Mouse (Mus musculus) ES-E14 (cell line): ENCODE results near the gene Ube3b. TPM values are rescaled to one million over a fixed set of nuclear protein-coding genes. Genes with fewer than 3 reads are reported as not detected.

ENCODE experiments used
- DNase-seq: peaks from one replicate; pipeline ENCODE4 v3.0.0-alpha.2; 2013; ENCODE audit warnings: low read depth, low spot score
- H3K27ac ChIP-seq: 2 replicates; pipeline ENCODE4 v1.5.1; 2012; ENCODE audit warnings: low read depth, mild to moderate bottlenecking, low read length, moderate library complexity, mixed read lengths; ENCODE audit not compliant: poor library complexity, insufficient read depth, severe bottlenecking
- H3K36me3 ChIP-seq: 2 replicates; pipeline ENCODE4 v1.6.1; 2012; ENCODE audit warnings: mild to moderate bottlenecking, low read length, moderate library complexity, mixed read lengths; ENCODE audit not compliant: control insufficient read depth, poor library complexity, insufficient read depth, severe bottlenecking
- H3K4me1 ChIP-seq, 2 experiments: fragments of 150-350 bp in 1 of 2; sonication (generic) in 1 of 2; 2 replicates each; pipeline ENCODE4 v1.6.1; 2012; ENCODE audit warnings: low read length in 2 of 2, mild to moderate bottlenecking in 1 of 2, mixed read lengths in 1 of 2; ENCODE audit not compliant: control insufficient read depth in 2 of 2, insufficient read depth in 2 of 2, poor library complexity in 1 of 2
- H3K4me3 ChIP-seq, 2 experiments: fragments of 150-350 bp in 1 of 2; sonication (generic) in 1 of 2; 2 replicates each; pipeline ENCODE4 v1.5.1; 2012; ENCODE audit warnings: low read length in 2 of 2, low read depth in 1 of 2, mild to moderate bottlenecking in 1 of 2, mixed read lengths in 1 of 2; ENCODE audit not compliant: insufficient read depth in 1 of 2, poor library complexity in 1 of 2, severe bottlenecking in 1 of 2
- H3K9ac ChIP-seq: 2 replicates; pipeline ENCODE4 v1.6.1; 2012; ENCODE audit warnings: low read depth, mild to moderate bottlenecking, low read length, mixed read lengths; ENCODE audit not compliant: poor library complexity, insufficient read depth, severe bottlenecking
- H3K9me3 ChIP-seq: fragments of 150-350 bp; sonication (generic); 2 replicates; pipeline ENCODE4 v1.6.1; 2012; ENCODE audit warnings: low read depth, mild to moderate bottlenecking, low read length; ENCODE audit not compliant: control insufficient read depth, insufficient read depth
- CHD2 ChIP-seq: IDR thresholded peaks from 2 replicates; pipeline ENCODE4 v1.6.1; 2014; ENCODE audit warnings: mild to moderate bottlenecking, low read depth, low read length, inconsistent platforms
- HCFC1 ChIP-seq: IDR thresholded peaks from 2 replicates; pipeline ENCODE4 v1.6.1; 2012; ENCODE audit warnings: low read length, inconsistent platforms, borderline replicate concordance; ENCODE audit not compliant: insufficient read depth
- MAFK ChIP-seq: IDR thresholded peaks from 2 replicates; pipeline ENCODE4 v1.6.1; 2014; ENCODE audit warnings: mild to moderate bottlenecking, low read depth, low read length, inconsistent platforms; ENCODE audit not compliant: insufficient read depth
- ZC3H11A ChIP-seq: IDR thresholded peaks from 2 replicates; pipeline ENCODE4 v1.6.1; 2012; ENCODE audit warnings: low read depth, mild to moderate bottlenecking, inconsistent platforms, low read length, borderline replicate concordance
- ZNF384 ChIP-seq: IDR thresholded peaks from 2 replicates; pipeline ENCODE4 v1.6.1; 2012; ENCODE audit warnings: low read depth, low read length, inconsistent platforms
- in situ Hi-C, 2 experiments: fragments of 600-800 bp; cut with MboI; formaldehyde crosslinking; loops; one replicate each; pipeline ENCODE4 v1.15.1; 2025; ENCODE audit warnings: low sequenced_read_pairs in 2 of 2, inconsistent platforms in 1 of 2; ENCODE audit not compliant: unreplicated experiment in 2 of 2
- total RNA-seq: library from RNA; depleted of rRNA; stranded (reverse); fragments of 300-350 nt; gene quantifications from 2 replicates; pipeline ENCODE4 v1.2.3, GENCODE M21; 2012; rRNA removed

Ube3b gene
- total RNA-seq = 31.7 and 33.8 TPM in 2 replicates

DNA sequence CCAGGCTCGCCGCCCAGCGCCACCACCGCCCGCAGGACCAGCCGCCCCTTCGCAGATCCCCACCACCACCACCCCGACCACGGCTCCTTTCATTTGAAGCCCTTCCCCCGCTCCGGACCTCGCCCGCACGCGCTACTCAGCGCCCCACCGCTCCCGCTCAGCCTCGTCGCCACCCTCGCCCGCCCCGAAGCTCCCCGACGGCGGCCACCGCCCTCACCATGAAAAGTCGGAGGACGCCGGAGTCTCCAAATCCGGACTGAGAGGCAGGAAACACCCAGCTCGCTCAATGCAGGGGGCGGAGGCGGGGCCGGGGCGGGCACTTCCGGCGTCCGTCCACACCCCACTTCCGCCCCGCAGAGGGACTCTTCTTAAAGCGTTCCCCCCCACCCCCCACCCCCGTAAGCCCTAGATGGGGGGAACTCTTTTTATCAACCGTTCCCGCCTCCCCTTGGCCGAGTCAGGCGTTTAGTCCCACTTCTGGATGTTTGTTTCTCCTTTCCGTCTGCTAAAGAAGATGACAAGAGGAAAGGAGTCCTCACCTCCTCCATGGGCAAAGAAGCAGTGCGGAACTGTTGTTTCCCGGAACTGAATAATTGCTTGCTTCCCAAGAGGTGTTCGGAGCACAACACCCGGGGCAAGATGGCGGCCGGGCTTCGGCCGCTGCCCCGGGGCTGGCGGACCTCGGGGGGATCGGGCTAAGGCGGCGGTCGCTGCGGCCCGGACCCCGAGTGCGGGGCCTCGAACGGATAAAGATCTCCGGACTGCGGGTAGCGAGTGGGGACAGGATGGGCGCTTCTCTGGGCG is at the start of gene Ube3b, which contains the start of gene Kctd10:
Gene Ube3b (plus strand): TSS at position 399 of the 804 bp plus-strand sequence.
Gene Kctd10 (minus strand): TSS at position 300 of the 804 bp plus-strand sequence.
- Histone ChIP-seq H3K27ac (peak within 1 kb of the TSS; percentile 56), H3K9ac (peak within 1 kb of the TSS; percentile 98), H3K4me3 (peak within 1 kb of the TSS; percentile 80 to 95), H3K9me3 (no peaks in the 10 kb centered on the region), H3K36me3 (peaks cover 14% of the 10 kb centered on the region; the same call in 1 of the 2 replicates), H3K4me1 (peaks cover 2 to 16% of the 10 kb centered on the region in 2 experiments; a peak in 3 of 4 replicates)
- DNase-seq = peak; percentile 81
- in situ Hi-C loops = no loop called here
- TF ChIP-seq ZNF384 (no peak), HCFC1 (peak; percentile 68; the same call in 1 of the 2 replicates), CHD2 (no peak), ZC3H11A (no peak)

DNA sequence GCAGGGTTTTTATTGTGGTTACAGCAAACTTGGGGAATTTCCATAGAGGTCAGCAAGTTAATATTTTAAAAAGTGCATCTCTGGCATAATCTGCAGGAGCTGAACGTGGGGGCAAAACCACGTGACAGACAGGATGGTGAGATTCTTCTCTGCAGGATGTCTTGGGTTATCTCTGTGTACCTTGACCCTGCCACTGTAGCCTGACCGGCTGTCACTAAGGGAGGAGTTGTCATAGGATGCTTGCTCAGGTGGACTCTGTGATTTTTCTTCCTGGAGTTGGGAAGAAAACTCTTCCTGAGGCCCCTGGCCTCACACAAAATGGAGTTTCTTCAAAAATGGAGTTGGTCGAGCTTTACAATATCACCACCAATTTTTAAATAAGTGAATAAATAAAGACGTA is 37.4 kb upstream of the Ube3b start:
- H3K4me1 ChIP-seq = peaks cover 0 to 10% of the 10 kb centered on the region in 2 experiments; a peak in 2 of 4 replicates
- in situ Hi-C loops = no loop called here
- DNase-seq = no peak
- H3K27ac ChIP-seq = no peak overlapping the region; the same call in 1 of the 2 replicates
- no peak overlapping the region for H3K4me3 ChIP-seq
- H3K9me3 ChIP-seq = no peaks in the 10 kb centered on the region
- H3K9ac ChIP-seq = no peak overlapping the region
- H3K36me3 ChIP-seq = no peaks in the 10 kb centered on the region
- TF ChIP-seq CHD2 (no peak), HCFC1 (no peak), ZC3H11A (no peak), MAFK (no peak), ZNF384 (no peak)

- H3K9ac ChIP-seq = no peak overlapping the region
- no peaks in the 10 kb centered on the region for H3K36me3 ChIP-seq
- no peaks in the 10 kb centered on the region for H3K9me3 ChIP-seq
- in situ Hi-C loops = no loop called here
- DNase-seq = no peak
- TF ChIP-seq HCFC1 = no peak
- no peak overlapping the region for H3K27ac ChIP-seq
- no peak overlapping the region for H3K4me3 ChIP-seq
- peaks cover 0 to 9% of the 10 kb centered on the region in 2 experiments; a peak in 2 of 4 replicates for H3K4me1 ChIP-seq
Measured at GRCm38 (mm10) chr5:114343612-114344011, 36.8 kb upstream of the Ube3b start.

DNA sequence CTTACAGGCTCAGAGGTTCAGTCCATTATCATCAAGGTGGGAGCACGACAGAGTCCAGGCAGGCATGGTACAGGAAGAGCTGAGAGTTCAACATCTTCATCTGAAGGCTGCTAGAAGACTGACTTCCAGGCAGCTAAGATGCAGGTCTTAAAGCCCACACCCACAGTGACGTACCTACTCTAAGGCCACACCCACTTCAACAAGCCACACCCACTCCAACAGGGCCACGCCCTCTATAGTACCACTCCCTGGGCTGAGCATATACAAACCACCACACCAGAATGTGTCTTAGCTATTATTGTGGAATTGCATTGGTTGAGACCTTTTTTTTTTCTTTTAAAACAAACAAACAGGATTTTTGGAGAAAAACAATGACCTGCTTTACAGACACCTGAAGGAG is 34.9 kb upstream of the Ube3b start:
- in situ Hi-C loops = no loop called here
- no peak overlapping the region for H3K9ac ChIP-seq
- TF ChIP-seq ZC3H11A (no peak), MAFK (no peak), CHD2 (no peak), HCFC1 (no peak), ZNF384 (no peak)
- peaks cover 0 to 9% of the 10 kb centered on the region in 2 experiments; a peak in 2 of 4 replicates for H3K4me1 ChIP-seq
- no peaks in the 10 kb centered on the region for H3K36me3 ChIP-seq
- H3K27ac ChIP-seq = no peak overlapping the region
- H3K4me3 ChIP-seq = no peak overlapping the region
- no peaks in the 10 kb centered on the region for H3K9me3 ChIP-seq
- DNase-seq = peak; percentile 76
